Mouse (Mus musculus) MEL (cell line): ENCODE data around the gene Slfn4. TPM values are rescaled to one million over a fixed set of nuclear protein-coding genes. Genes with fewer than 3 reads are reported as not detected.
"Not testable (repeated sequence)": the region's sequence is repeated elsewhere in the genome, so short reads cannot be mapped to it uniquely, and the experiment has no call there.

Experiments used
- DNase-seq: peaks from one replicate; pipeline ENCODE4 v3.0.0; 2011; ENCODE audit warnings: low read depth, low spot score
- H3K27ac ChIP-seq: 2 replicates; pipeline ENCODE4 v1.5.1; 2012; ENCODE audit warnings: low read depth, mild to moderate bottlenecking, control low read depth, low read length, moderate library complexity; ENCODE audit not compliant: control insufficient read depth
- H3K27me3 ChIP-seq, 2 experiments: fragments of 150-350 bp in 1 of 2; sonication (generic) in 1 of 2; 2 replicates each; pipeline ENCODE4 v1.6.1; 2012; ENCODE audit warnings: low read length in 2 of 2, mild to moderate bottlenecking in 2 of 2, improper control_type of control experiment in 1 of 2, moderate library complexity in 1 of 2; ENCODE audit not compliant: insufficient read depth in 2 of 2, control insufficient read depth in 1 of 2
- H3K36me3 ChIP-seq, 2 experiments: 2 replicates each; pipeline ENCODE4 v1.6.1; 2012 to 2014; ENCODE audit warnings: low read length in 2 of 2, improper control_type of control experiment in 1 of 2, inconsistent platforms in 1 of 2, mild to moderate bottlenecking in 1 of 2; ENCODE audit not compliant: insufficient read depth in 2 of 2, control insufficient read depth in 1 of 2
- H3K4me1 ChIP-seq, 2 experiments: fragments of 150-350 bp in 1 of 2; sonication (generic) in 1 of 2; 2 replicates each; pipeline ENCODE4 v1.6.1; 2012; ENCODE audit warnings: low read length in 2 of 2, improper control_type of control experiment in 1 of 2, mild to moderate bottlenecking in 1 of 2; ENCODE audit not compliant: insufficient read depth in 2 of 2, control insufficient read depth in 1 of 2
- H3K4me3 ChIP-seq, 2 experiments: fragments of 150-350 bp in 1 of 2; sonication (generic) in 1 of 2; 2 replicates each; pipeline ENCODE4 v1.5.1; 2012; ENCODE audit warnings: low read depth in 2 of 2, low read length in 2 of 2, mild to moderate bottlenecking in 2 of 2, moderate library complexity in 2 of 2, control low read depth in 1 of 2, improper control_type of control experiment in 1 of 2; ENCODE audit not compliant: control insufficient read depth in 1 of 2, insufficient read depth in 1 of 2
- H3K79me2 ChIP-seq: 2 replicates; pipeline ENCODE4 v1.6.1; 2012; ENCODE audit warnings: mild to moderate bottlenecking, low read length, moderate library complexity; ENCODE audit not compliant: control insufficient read depth, poor library complexity, insufficient read depth
- H3K9ac ChIP-seq: 2 replicates; pipeline ENCODE4 v1.6.1; 2012; ENCODE audit warnings: low read depth, mild to moderate bottlenecking, control low read depth, low read length, moderate library complexity; ENCODE audit not compliant: control insufficient read depth, poor library complexity, severe bottlenecking
- H3K9me3 ChIP-seq: fragments of 150-350 bp; sonication (generic); replicated peaks from 2 replicates; pipeline ENCODE4 v1.6.1; 2012; ENCODE audit warnings: mild to moderate bottlenecking, low read length, improper control_type of control experiment, moderate library complexity; ENCODE audit not compliant: insufficient read depth
- BHLHE40 ChIP-seq: IDR thresholded peaks from 2 replicates; pipeline ENCODE4 v1.6.1; 2012; ENCODE audit warnings: low read depth, mild to moderate bottlenecking, inconsistent platforms, low read length, improper control_type of control experiment, borderline replicate concordance
- CTCF ChIP-seq, 3 experiments: IDR thresholded peaks in 2 of 3; conservative IDR thresholded peaks in 1 of 3; 2 replicates each; pipeline ENCODE4 v1.5.1; 2011 to 2012; ENCODE audit warnings: low read length in 3 of 3, low read depth in 2 of 3, mild to moderate bottlenecking in 2 of 3, improper control_type of control experiment in 1 of 3, inconsistent platforms in 1 of 3, mixed read lengths in 1 of 3, moderate library complexity in 1 of 3; ENCODE audit not compliant: control insufficient read depth in 1 of 3, insufficient read depth in 1 of 3, poor library complexity in 1 of 3, severe bottlenecking in 1 of 3
- E2F4 ChIP-seq: IDR thresholded peaks from 2 replicates; pipeline ENCODE4 v1.6.1; 2011; ENCODE audit warnings: low read depth, low read length, improper control_type of control experiment, borderline replicate concordance
- ELF1 ChIP-seq: IDR thresholded peaks from 2 replicates; pipeline ENCODE4 v1.6.1; 2014; ENCODE audit warnings: low read depth, mild to moderate bottlenecking, inconsistent platforms, low read length, improper control_type of control experiment, moderate library complexity
- ETS1 ChIP-seq: IDR thresholded peaks from 2 replicates; pipeline ENCODE4 v1.6.1; 2012; ENCODE audit warnings: low read depth, mild to moderate bottlenecking, inconsistent platforms, low read length, improper control_type of control experiment, moderate library complexity
- GABPA ChIP-seq: IDR thresholded peaks from 2 replicates; pipeline ENCODE4 v1.6.1; 2012; ENCODE audit warnings: low read depth, mild to moderate bottlenecking, inconsistent platforms, low read length, improper control_type of control experiment, moderate library complexity
- MAZ ChIP-seq: IDR thresholded peaks from 2 replicates; pipeline ENCODE4 v1.6.1; 2012; ENCODE audit warnings: low read depth, mild to moderate bottlenecking, inconsistent platforms, low read length, improper control_type of control experiment
- MEF2A ChIP-seq: IDR thresholded peaks from 2 replicates; pipeline ENCODE4 v1.6.1; 2014; ENCODE audit warnings: low read depth, mild to moderate bottlenecking, inconsistent platforms, low read length, improper control_type of control experiment; ENCODE audit not compliant: poor library complexity, insufficient replicate concordance, severe bottlenecking; ENCODE audit errors: extremely low read depth
- MYB ChIP-seq: IDR thresholded peaks from 2 replicates; pipeline ENCODE4 v1.6.1; 2011; ENCODE audit warnings: mild to moderate bottlenecking, low read depth, low read length, improper control_type of control experiment
- NRF1 ChIP-seq: IDR thresholded peaks from 2 replicates; pipeline ENCODE4 v1.6.1; 2014; ENCODE audit warnings: low read depth, mild to moderate bottlenecking, inconsistent platforms, low read length, improper control_type of control experiment, moderate library complexity; ENCODE audit not compliant: poor library complexity, insufficient read depth, severe bottlenecking
- POLR2AphosphoS2 ChIP-seq: IDR thresholded peaks from 2 replicates; pipeline ENCODE4 v1.6.1; 2011; ENCODE audit warnings: low read length, improper control_type of control experiment
- POLR2AphosphoS5 ChIP-seq: IDR thresholded peaks from 2 replicates; pipeline ENCODE4 v1.6.1; 2012; ENCODE audit warnings: low read depth, borderline replicate concordance, mild to moderate bottlenecking, inconsistent platforms, low read length, moderate library complexity, mixed read lengths
- TBP ChIP-seq: IDR thresholded peaks from 2 replicates; pipeline ENCODE4 v1.8.0; 2011; ENCODE audit warnings: low read depth, low read length, improper control_type of control experiment
- ZC3H11A ChIP-seq: IDR thresholded peaks from 2 replicates; pipeline ENCODE4 v1.6.1; 2012; ENCODE audit warnings: low read depth, mild to moderate bottlenecking, inconsistent platforms, low read length, improper control_type of control experiment
- ZMIZ1 ChIP-seq: IDR thresholded peaks from 2 replicates; pipeline ENCODE4 v1.6.1; 2012; ENCODE audit warnings: low read depth, mild to moderate bottlenecking, inconsistent platforms, low read length, improper control_type of control experiment, moderate library complexity
- polyA plus RNA-seq, 2 experiments: library from polyadenylated mRNA; stranded (reverse) in 1 of 2; unstranded in 1 of 2; fragments of >175 nt in 1 of 2; fragments of >200 nt in 1 of 2; gene quantifications; 2 replicates each; pipeline versions ENCODE4 v1.2.1 to v1.2.4; 2012; ENCODE audit warnings: low replicate concordance in 2 of 2, low read depth in 1 of 2; ENCODE audit not compliant: insufficient read length in 2 of 2, insufficient read depth in 1 of 2, missing spikeins in 1 of 2
- total RNA-seq: library from RNA; depleted of rRNA; stranded (reverse); fragments of 300-350 nt; gene quantifications from 2 replicates; pipeline ENCODE4 v1.2.3, GENCODE M21; 2012; rRNA removed

The Slfn4 gene
- not detected in 2 replicates for total RNA-seq
- polyA plus RNA-seq: under 1 TPM in 1 of 2 experiments, not detected in 1; 0.04 TPM

DNA sequence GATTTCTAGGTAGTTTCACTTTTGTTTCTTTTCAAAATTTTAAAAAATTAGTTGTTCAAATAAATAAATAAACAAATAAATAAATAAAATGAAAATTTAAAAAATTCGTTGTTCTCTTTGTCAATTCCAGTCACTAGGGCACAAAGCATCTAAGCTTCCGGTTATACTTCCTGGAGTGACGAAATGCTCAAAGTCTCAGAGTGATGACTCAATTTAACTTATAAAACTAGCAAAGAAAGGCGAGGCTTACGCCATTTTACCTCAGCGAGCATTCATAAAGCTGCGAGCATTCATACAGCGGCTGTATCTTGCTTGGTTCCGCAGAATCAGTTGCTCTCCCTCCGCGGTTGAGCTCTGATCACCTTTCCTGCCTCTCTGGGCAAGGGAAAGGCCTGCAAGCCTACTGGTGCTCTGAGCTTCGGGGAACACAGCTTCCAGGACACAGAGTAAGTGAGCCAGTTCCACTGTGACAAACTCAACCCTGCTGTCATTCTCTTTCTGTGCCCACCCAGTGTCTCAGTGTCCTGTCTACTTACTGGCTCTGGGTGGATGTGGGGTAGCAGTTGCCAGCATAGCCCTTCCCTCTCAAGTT, at the start of gene Slfn4:
TSS of gene Slfn4 (plus strand) at position 239 of the 592 bp plus-strand sequence.
- Histone ChIP-seq H3K27ac (no peak within 1 kb of the TSS), H3K9ac (no peak within 1 kb of the TSS), H3K27me3 (peaks cover 2 to 6% of the 10 kb centered on the region in 2 experiments; a peak in 2 of 4 replicates), H3K79me2 (no peaks in the 10 kb centered on the region), H3K4me3 (no peak within 1 kb of the TSS), H3K36me3 (no peaks in the 10 kb centered on the region), H3K4me1 (no peaks in the 10 kb centered on the region), H3K9me3 (no peaks in the 10 kb centered on the region)
- no peak for DNase-seq
- TF ChIP-seq TBP (no peak), MEF2A (no peak), POLR2AphosphoS5 (no peak), CTCF (IDR thresholded peaks at IDR 0.05 in 2 of 3, conservative IDR thresholded peaks at IDR 0.05 in 1 of 3; ENCODE audit: control insufficient read depth in 1 of 3, insufficient read depth in 1 of 3, low read depth in 2 of 3, low read length in 3 of 3, poor library complexity in 1 of 3, severe bottlenecking in 1 of 3) (no peak), ELF1 (no peak), ETS1 (no peak), GABPA (no peak), ZMIZ1 (no peak), MAZ (no peak), MYB (no peak), NRF1 (no peak), BHLHE40 (no peak), E2F4 (no peak), ZC3H11A (no peak), POLR2AphosphoS2 (no peak)

DNA sequence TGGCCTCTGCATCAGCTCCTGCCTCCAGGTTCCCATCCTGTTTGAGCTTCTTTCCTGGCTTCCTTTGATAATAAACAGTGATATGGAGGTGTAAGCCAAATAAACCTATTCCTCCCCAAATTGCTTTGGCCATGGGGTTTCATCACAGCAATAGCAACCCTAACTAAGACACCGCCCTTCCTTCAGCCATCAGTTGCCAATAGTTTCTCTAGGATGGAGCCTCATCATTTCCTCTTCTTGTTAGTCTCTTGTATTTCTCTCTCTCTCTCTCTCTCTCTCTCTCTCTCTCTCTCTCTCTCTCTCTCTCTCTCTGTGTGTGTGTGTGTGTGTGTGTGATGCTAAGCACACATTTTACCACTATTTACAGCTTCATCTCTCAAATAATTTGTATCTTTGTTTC, 49.4 kb upstream of the Slfn4 start:
- H3K79me2 ChIP-seq, H3K4me1 ChIP-seq, H3K27ac ChIP-seq, H3K4me3 ChIP-seq, DNase-seq, H3K9me3 ChIP-seq, H3K9ac ChIP-seq, H3K36me3 ChIP-seq: not testable (repeated sequence)
- peaks cover 21 to 27% of the 10 kb centered on the region in 2 experiments for H3K27me3 ChIP-seq

DNA sequence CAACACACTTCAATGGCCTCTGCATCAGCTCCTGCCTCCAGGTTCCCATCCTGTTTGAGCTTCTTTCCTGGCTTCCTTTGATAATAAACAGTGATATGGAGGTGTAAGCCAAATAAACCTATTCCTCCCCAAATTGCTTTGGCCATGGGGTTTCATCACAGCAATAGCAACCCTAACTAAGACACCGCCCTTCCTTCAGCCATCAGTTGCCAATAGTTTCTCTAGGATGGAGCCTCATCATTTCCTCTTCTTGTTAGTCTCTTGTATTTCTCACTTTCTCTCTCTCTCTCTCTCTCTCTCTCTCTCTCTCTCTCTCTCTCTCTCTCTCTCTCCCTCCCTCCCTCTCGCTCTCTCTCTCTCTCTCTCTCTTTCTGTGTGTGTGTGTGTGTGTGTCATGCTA, 37.7 kb upstream of the Slfn4 start:
- H3K4me1 ChIP-seq, H3K79me2 ChIP-seq, H3K27ac ChIP-seq, DNase-seq, H3K9me3 ChIP-seq, H3K27me3 ChIP-seq, H3K36me3 ChIP-seq, H3K4me3 ChIP-seq, H3K9ac ChIP-seq: not testable (repeated sequence)

DNA sequence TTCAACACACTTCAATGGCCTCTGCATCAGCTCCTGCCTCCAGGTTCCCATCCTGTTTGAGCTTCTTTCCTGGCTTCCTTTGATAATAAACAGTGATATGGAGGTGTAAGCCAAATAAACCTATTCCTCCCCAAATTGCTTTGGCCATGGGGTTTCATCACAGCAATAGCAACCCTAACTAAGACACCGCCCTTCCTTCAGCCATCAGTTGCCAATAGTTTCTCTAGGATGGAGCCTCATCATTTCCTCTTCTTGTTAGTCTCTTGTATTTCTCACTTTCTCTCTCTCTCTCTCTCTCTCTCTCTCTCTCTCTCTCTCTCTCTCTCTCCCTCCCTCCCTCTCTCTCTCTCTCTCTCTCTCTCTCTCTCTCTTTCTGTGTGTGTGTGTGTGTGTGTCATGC, 26.0 kb upstream of the Slfn4 start:
- H3K36me3 ChIP-seq, H3K4me1 ChIP-seq, DNase-seq, H3K9ac ChIP-seq, H3K27me3 ChIP-seq, H3K79me2 ChIP-seq, H3K9me3 ChIP-seq, H3K27ac ChIP-seq, H3K4me3 ChIP-seq: not testable (repeated sequence)
